Mouse (Mus musculus): ENCODE measurements at regions not wholly inside any gene's neighbourhood (a gene's known extent, or its start where the extent isn't known, plus 50 kb on each side); places are given as distances from the start of the nearest gene placed in this dataset.

DNA sequence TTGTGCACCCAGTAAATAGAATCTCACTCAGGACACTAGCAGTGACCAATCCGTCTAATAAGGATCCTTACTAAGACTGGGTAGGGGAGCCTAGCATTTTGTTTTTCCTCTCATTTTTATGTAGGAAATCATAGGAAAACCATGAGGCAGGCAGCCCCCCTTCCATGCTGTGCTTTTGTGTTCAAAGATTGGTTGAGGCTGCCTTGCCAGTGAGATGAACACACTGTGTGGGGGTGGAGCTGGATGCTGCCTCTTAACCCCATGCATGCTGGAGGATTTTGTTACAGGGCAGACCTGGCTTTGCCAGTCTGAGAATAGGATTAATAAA, 162.8 kb downstream of the Cmpk2 start:
- H3K27me3 ChIP-seq (ENCODE audit: control insufficient read depth, insufficient read depth, low read length) = no peaks in the 10 kb centered on the region

GRCm38 (mm10) chr12:26631111-26631794, 162.2 kb downstream of the Cmpk2 start:
- WGBS = 34% methylated on average over 4 of the region's 4 CpGs
- Histone ChIP-seq H3K27ac (ENCODE audit: low read length) (no peak overlapping the region), H3K4me3 (replicated peaks; ENCODE audit: low read length) (no peak overlapping the region), H3K4me1 (ENCODE audit: control insufficient read depth, insufficient read depth, low read length) (no peaks in the 10 kb centered on the region), H3K27me3 (ENCODE audit: control insufficient read depth, insufficient read depth, low read length) (no peaks in the 10 kb centered on the region), H3K9me3 (replicated peaks; ENCODE audit: control insufficient read depth, low read length) (no peaks in the 10 kb centered on the region), H3K36me3 (ENCODE audit: control insufficient read depth, insufficient read depth, low read length) (no peaks in the 10 kb centered on the region), H3K4me2 (ENCODE audit: low read depth, low read length) (no peak overlapping the region), H3K9ac (ENCODE audit: low read length) (no peak overlapping the region)
- ATAC-seq (ENCODE audit: insufficient read depth, low FRiP score) = no peak

More for the DNA sequence above, 162.8 kb downstream of the Cmpk2 start:
- Histone ChIP-seq H3K4me3 (replicated peaks; ENCODE audit: low read length) (no peak overlapping the region), H3K9me3 (replicated peaks; ENCODE audit: control insufficient read depth, low read length) (no peaks in the 10 kb centered on the region), H3K36me3 (ENCODE audit: control insufficient read depth, insufficient read depth, low read length) (no peaks in the 10 kb centered on the region), H3K4me1 (ENCODE audit: control insufficient read depth, insufficient read depth, low read length) (no peaks in the 10 kb centered on the region), H3K9ac (ENCODE audit: low read length) (no peak overlapping the region), H3K4me2 (ENCODE audit: low read depth, low read length) (no peak overlapping the region), H3K27ac (ENCODE audit: low read length) (no peak overlapping the region)
- WGBS = 24% methylated on average over 1 of the region's 1 CpGs
- ATAC-seq (ENCODE audit: insufficient read depth, low FRiP score) = no peak

DNA sequence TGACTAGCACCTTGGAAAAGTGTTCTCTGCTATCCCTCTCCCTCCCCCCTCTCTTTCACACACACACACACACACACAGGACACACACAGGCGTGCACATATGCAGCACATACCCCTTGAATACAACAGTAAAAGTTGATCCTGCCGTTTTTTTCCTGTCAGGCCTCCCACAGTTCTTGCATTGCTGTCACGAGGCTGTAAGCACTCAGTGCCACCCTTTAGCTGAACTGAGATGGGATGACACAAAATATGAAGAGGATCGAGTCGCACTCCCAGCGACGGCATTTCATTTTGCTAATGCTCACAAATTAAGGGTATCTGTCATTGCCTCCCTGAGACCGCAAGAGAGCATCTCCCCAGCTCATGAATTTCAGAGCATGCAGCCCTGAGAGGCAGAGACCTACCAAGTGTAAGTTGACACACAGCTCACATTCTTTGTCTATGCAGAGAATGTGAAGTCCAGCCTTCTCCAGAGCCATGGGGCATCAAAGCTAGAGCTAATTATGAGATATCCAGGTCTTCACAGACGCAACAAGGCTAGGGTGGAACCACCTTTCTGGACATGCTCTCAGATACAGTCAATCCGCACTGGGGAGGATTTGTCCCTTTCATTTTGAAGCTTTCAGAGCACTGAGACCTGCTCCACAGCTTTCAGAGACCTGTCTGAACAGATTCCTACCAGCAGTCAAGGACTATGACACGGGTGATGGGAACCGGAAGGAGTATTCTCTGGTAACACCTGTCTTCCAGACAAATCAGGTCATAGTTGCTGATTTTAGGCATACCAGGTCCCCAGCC, 152.3 kb downstream of the Cmpk2 start:
- Histone ChIP-seq H3K27ac (ENCODE audit: low read length) (no peak overlapping the region), H3K9me3 (replicated peaks; ENCODE audit: control insufficient read depth, low read length) (no peaks in the 10 kb centered on the region), H3K4me2 (ENCODE audit: low read depth, low read length) (no peak overlapping the region), H3K27me3 (ENCODE audit: control insufficient read depth, insufficient read depth, low read length) (no peaks in the 10 kb centered on the region), H3K4me3 (replicated peaks; ENCODE audit: low read length) (no peak overlapping the region), H3K9ac (ENCODE audit: low read length) (no peak overlapping the region), H3K4me1 (ENCODE audit: control insufficient read depth, insufficient read depth, low read length) (no peaks in the 10 kb centered on the region), H3K36me3 (ENCODE audit: control insufficient read depth, insufficient read depth, low read length) (no peaks in the 10 kb centered on the region)
- 0 out of 2 replicates have a peak, but pooled peaks have one; percentile 60 for ATAC-seq (ENCODE audit: insufficient read depth, low FRiP score)
- WGBS = 66% methylated on average over 12 of the region's 12 CpGs

DNA sequence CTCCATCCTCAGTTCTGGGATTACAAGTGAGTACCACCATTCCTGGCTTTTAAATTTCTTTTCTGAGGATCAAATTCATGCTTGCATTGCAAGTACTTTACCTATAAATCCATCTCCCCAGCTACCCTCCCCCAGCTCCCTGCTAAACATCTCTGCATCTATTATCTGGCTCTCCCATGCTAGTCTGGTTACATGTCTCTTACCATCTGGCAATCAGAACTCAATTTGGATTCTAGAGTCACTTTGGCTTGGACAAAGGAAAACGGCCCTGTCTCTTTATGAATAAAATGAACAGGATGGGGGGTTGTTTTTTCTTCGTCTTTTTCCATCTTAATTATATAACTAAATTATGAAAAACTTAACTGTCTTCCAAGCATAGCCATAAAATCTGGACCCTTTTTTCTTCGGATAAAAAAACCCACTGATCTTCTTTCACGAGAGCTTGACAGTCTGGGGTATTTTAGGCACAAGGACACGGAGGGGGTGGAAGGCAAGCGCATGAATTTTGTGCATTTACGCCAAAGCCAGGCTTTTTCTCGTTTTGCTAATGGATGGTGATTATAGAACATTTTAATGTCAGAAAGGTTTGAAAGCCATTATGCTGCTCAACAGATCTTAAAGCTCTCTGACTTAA, 151.6 kb downstream of the Cmpk2 start:
- H3K36me3 ChIP-seq (ENCODE audit: control insufficient read depth, insufficient read depth, low read length) = no peaks in the 10 kb centered on the region
- no peak overlapping the region for H3K9ac ChIP-seq (ENCODE audit: low read length)
- 69% methylated on average over 8 of the region's 8 CpGs for WGBS
- H3K27me3 ChIP-seq (ENCODE audit: control insufficient read depth, insufficient read depth, low read length) = no peaks in the 10 kb centered on the region
- ATAC-seq (ENCODE audit: insufficient read depth, low FRiP score) = no peak
- no peak overlapping the region for H3K4me3 ChIP-seq (replicated peaks; ENCODE audit: low read length)
- H3K9me3 ChIP-seq (replicated peaks; ENCODE audit: control insufficient read depth, low read length) = no peaks in the 10 kb centered on the region
- no peak overlapping the region for H3K27ac ChIP-seq (ENCODE audit: low read length)
- H3K4me1 ChIP-seq (ENCODE audit: control insufficient read depth, insufficient read depth, low read length) = no peaks in the 10 kb centered on the region
- no peak overlapping the region for H3K4me2 ChIP-seq (ENCODE audit: low read depth, low read length)

DNA sequence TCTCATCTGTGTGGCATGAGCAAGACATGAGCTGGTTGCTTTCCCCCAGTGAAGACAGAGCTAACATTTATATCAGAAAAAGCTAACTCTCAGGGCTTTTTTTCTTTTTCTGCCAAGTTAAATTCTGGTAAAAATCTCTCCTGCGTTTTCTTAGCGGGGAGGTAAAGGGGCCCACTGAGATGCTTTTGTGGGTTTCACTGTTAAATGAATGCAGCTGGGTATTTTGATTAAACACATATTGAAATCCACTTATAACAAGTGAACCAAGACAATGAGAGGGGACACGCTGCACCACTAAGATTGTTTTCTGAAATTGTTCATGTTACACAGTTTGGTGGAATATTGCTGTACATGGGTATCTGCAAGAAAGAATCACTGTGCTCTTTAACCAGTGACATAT, 149.0 kb downstream of the Cmpk2 start:
- H3K36me3 ChIP-seq (ENCODE audit: control insufficient read depth, insufficient read depth, low read length) = no peaks in the 10 kb centered on the region
- H3K4me1 ChIP-seq (ENCODE audit: control insufficient read depth, insufficient read depth, low read length) = no peaks in the 10 kb centered on the region
- no peak overlapping the region for H3K4me2 ChIP-seq (ENCODE audit: low read depth, low read length)
- H3K27me3 ChIP-seq (ENCODE audit: control insufficient read depth, insufficient read depth, low read length) = no peaks in the 10 kb centered on the region
- no peaks in the 10 kb centered on the region for H3K9me3 ChIP-seq (replicated peaks; ENCODE audit: control insufficient read depth, low read length)
- no peak overlapping the region for H3K4me3 ChIP-seq (replicated peaks; ENCODE audit: low read length)
- ATAC-seq (ENCODE audit: insufficient read depth, low FRiP score) = no peak
- 83% methylated on average over 3 of the region's 3 CpGs for WGBS
- H3K9ac ChIP-seq (ENCODE audit: low read length) = no peak overlapping the region
- H3K27ac ChIP-seq (ENCODE audit: low read length) = no peak overlapping the region

- H3K9me3 ChIP-seq (replicated peaks; ENCODE audit: control insufficient read depth, low read length) = no peaks in the 10 kb centered on the region
- H3K36me3 ChIP-seq (ENCODE audit: control insufficient read depth, insufficient read depth, low read length) = no peaks in the 10 kb centered on the region
- H3K4me1 ChIP-seq (ENCODE audit: control insufficient read depth, insufficient read depth, low read length) = no peaks in the 10 kb centered on the region
- WGBS = 59% methylated on average over 11 of the region's 11 CpGs
- no peaks in the 10 kb centered on the region for H3K27me3 ChIP-seq (ENCODE audit: control insufficient read depth, insufficient read depth, low read length)
- ATAC-seq (ENCODE audit: insufficient read depth, low FRiP score) = no peak
- H3K9ac ChIP-seq (ENCODE audit: low read length) = no peak overlapping the region
- no peak overlapping the region for H3K4me2 ChIP-seq (ENCODE audit: low read depth, low read length)
- no peak overlapping the region for H3K4me3 ChIP-seq (replicated peaks; ENCODE audit: low read length)
- no peak overlapping the region for H3K27ac ChIP-seq (ENCODE audit: low read length)
These were observed 144.2 kb downstream of the Cmpk2 start for GRCm38 (mm10) chr12:26613086-26613705.

- no peak overlapping the region for H3K27ac ChIP-seq (ENCODE audit: low read length)
- 78% methylated on average over 3 of the region's 3 CpGs for WGBS
- H3K36me3 ChIP-seq (ENCODE audit: control insufficient read depth, insufficient read depth, low read length) = no peaks in the 10 kb centered on the region
- H3K4me3 ChIP-seq (replicated peaks; ENCODE audit: low read length) = no peak overlapping the region
- H3K9ac ChIP-seq (ENCODE audit: low read length) = no peak overlapping the region
- no peak overlapping the region for H3K4me2 ChIP-seq (ENCODE audit: low read depth, low read length)
- H3K27me3 ChIP-seq (ENCODE audit: control insufficient read depth, insufficient read depth, low read length) = no peaks in the 10 kb centered on the region
- no peaks in the 10 kb centered on the region for H3K4me1 ChIP-seq (ENCODE audit: control insufficient read depth, insufficient read depth, low read length)
- no peak for ATAC-seq (ENCODE audit: insufficient read depth, low FRiP score)
- no peaks in the 10 kb centered on the region for H3K9me3 ChIP-seq (replicated peaks; ENCODE audit: control insufficient read depth, low read length)
These were observed 141.1 kb downstream of the Cmpk2 start for GRCm38 (mm10) chr12:26610079-26610478.

DNA sequence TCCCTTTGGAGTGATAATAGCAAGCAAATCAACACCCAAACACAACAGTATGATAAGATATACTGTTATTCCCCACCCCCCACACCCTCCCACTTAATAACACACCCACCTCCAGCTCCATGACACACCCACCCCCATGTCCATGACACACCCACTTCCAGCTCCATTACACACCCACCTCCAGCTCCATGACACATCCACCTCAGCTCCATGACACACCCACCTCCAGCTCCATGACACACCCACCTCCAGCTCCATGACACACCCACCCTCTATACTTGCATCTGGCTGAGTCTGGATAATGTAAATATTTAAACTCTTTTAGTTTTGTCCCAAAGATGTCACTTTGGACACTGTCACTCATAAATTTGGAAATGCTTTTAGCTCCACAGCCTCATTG, 129.5 kb downstream of the Cmpk2 start:
- Histone ChIP-seq H3K9me3 (replicated peaks; ENCODE audit: control insufficient read depth, low read length) (no peaks in the 10 kb centered on the region), H3K36me3 (ENCODE audit: control insufficient read depth, insufficient read depth, low read length) (no peaks in the 10 kb centered on the region), H3K4me1 (ENCODE audit: control insufficient read depth, insufficient read depth, low read length) (no peaks in the 10 kb centered on the region), H3K9ac (ENCODE audit: low read length) (no peak overlapping the region), H3K27me3 (ENCODE audit: control insufficient read depth, insufficient read depth, low read length) (no peaks in the 10 kb centered on the region), H3K4me2 (ENCODE audit: low read depth, low read length) (no peak overlapping the region), H3K27ac (ENCODE audit: low read length) (no peak overlapping the region), H3K4me3 (replicated peaks; ENCODE audit: low read length) (no peak overlapping the region)
- ATAC-seq (ENCODE audit: insufficient read depth, low FRiP score) = peak; percentile 40; the same call in 1 of the 2 replicates

DNA sequence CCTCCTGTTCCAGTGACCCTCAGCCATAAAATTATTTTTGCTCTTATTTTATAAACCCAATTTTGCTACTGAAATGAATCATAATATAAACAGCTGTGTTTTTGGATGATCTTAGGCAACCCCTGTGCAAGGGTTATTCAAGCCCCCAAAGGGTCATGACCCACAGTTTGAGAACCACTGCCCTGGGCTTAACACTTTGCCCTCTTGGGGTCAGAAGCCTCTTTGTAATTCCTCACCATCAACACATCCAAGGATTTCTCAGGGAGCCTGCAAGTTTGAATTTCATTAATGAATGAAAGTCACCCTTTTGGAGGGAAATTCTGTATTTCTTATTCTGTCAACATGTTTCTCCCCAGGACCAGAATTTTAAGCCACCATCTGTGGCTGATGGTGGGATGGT, 123.1 kb downstream of the Cmpk2 start:
- no peaks in the 10 kb centered on the region for H3K36me3 ChIP-seq (ENCODE audit: control insufficient read depth, insufficient read depth, low read length)
- no peak overlapping the region for H3K27ac ChIP-seq (ENCODE audit: low read length)
- no peak for ATAC-seq (ENCODE audit: insufficient read depth, low FRiP score)
- H3K27me3 ChIP-seq (ENCODE audit: control insufficient read depth, insufficient read depth, low read length) = no peaks in the 10 kb centered on the region
- no peak overlapping the region for H3K9ac ChIP-seq (ENCODE audit: low read length)
- H3K4me1 ChIP-seq (ENCODE audit: control insufficient read depth, insufficient read depth, low read length) = no peaks in the 10 kb centered on the region
- H3K4me3 ChIP-seq (replicated peaks; ENCODE audit: low read length) = no peak overlapping the region
- no peaks in the 10 kb centered on the region for H3K9me3 ChIP-seq (replicated peaks; ENCODE audit: control insufficient read depth, low read length)
- no peak overlapping the region for H3K4me2 ChIP-seq (ENCODE audit: low read depth, low read length)
